Mouse (Mus musculus): ENCODE measurements around the gene Cdca4.

DNA sequence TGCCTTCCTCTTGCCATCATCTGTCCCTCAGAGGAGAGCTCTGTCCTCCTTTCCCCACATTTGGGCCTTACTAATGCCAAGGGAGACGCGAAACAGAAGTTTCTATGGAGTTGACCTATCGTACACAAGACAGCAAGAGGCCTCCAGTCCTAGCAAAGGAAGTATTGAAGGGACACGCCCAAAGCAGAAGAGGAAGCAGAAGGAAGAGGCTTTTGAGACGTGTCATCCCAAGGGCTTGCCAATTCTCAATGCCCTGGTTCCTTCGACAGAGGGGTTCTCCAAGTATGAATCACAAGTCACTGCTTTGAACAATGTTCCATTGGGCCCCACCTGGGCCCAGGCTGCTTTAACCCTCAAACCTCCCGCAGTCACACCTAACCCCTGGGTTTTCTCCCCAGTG is 35.6 kb upstream of the Cdca4 start:
- no peak for TF ChIP-seq CEBPB (IDR thresholded peaks at IDR 0.05; ENCODE audit: insufficient read depth, poor library complexity, severe bottlenecking)
- TF ChIP-seq MAX (IDR thresholded peaks at IDR 0.05; ENCODE audit: low read depth): no peak
- TF ChIP-seq TCF12 (IDR thresholded peaks at IDR 0.05; ENCODE audit: insufficient read depth, poor library complexity, severe bottlenecking): no peak
- no peak for TF ChIP-seq POLR2A (IDR thresholded peaks at IDR 0.05; ENCODE audit: insufficient read length, low read depth)
- TF ChIP-seq MYOD1 (IDR thresholded peaks at IDR 0.05; ENCODE audit: control insufficient read depth in 1 of 3, insufficient read length in 2 of 3, low read depth in 2 of 3): no peak
- TF ChIP-seq USF1 (IDR thresholded peaks at IDR 0.05; ENCODE audit: low read depth): no peak
- no peak for TF ChIP-seq SRF (IDR thresholded peaks at IDR 0.05; ENCODE audit: control insufficient read depth, insufficient read length, low read depth)
- TF ChIP-seq POLR2AphosphoS2 (IDR thresholded peaks at IDR 0.05; ENCODE audit: insufficient read length, low read depth): no peak
- TF ChIP-seq REST (IDR thresholded peaks at IDR 0.05; ENCODE audit: insufficient read depth, insufficient read length): no peak

All from myocyte (in vitro differentiated cells).